Mouse (Mus musculus) CH12.LX (cell line): ENCODE measurements at regions not wholly inside any gene's neighbourhood (a gene's known extent, or its start where the extent isn't known, plus 50 kb on each side); places are given as distances from the start of the nearest gene placed in this dataset.

ENCODE experiments used
- DNase-seq: peaks from one replicate; pipeline ENCODE4 v3.0.0-alpha.2; 2013; ENCODE audit errors: extremely low read depth
- H3K27ac ChIP-seq: 2 replicates; pipeline ENCODE4 v1.5.1; 2012; ENCODE audit warnings: low read depth, mild to moderate bottlenecking, control low read depth, moderate library complexity; ENCODE audit not compliant: insufficient read depth
- H3K27me3 ChIP-seq: replicated peaks from 2 replicates; pipeline ENCODE3; 2012; ENCODE audit warnings: inconsistent platforms
- H3K36me3 ChIP-seq, 2 experiments: replicated peaks in 1 of 2; 2 replicates each; pipeline versions ENCODE3 to v1.6.1; 2012; ENCODE audit warnings: inconsistent platforms in 1 of 2, low read length in 1 of 2, mild to moderate bottlenecking in 1 of 2, mixed read lengths in 1 of 2, moderate library complexity in 1 of 2; ENCODE audit not compliant: control insufficient read depth in 1 of 2, insufficient read depth in 1 of 2
- H3K4me1 ChIP-seq, 2 experiments: 2 replicates each; pipeline ENCODE4 v1.6.1; 2012; ENCODE audit warnings: inconsistent platforms in 1 of 2, moderate library complexity in 1 of 2; ENCODE audit not compliant: insufficient read depth in 2 of 2, control insufficient read depth in 1 of 2
- H3K4me2 ChIP-seq: 2 replicates; pipeline ENCODE4 v1.6.1; 2012; ENCODE audit warnings: low read depth, mild to moderate bottlenecking, control low read depth; ENCODE audit not compliant: poor library complexity, insufficient read depth, severe bottlenecking
- H3K4me3 ChIP-seq, 3 experiments: fragments of 150-350 bp in 1 of 3; sonication (generic) in 1 of 3; replicated peaks in 1 of 3; 2 replicates each; pipeline versions ENCODE3 to v1.5.1; 2011 to 2012; ENCODE audit warnings: low read depth in 2 of 3, low read length in 2 of 3, mild to moderate bottlenecking in 2 of 3, moderate library complexity in 2 of 3, control low read depth in 1 of 3, improper control_type of control experiment in 1 of 3, inconsistent platforms in 1 of 3, mixed read lengths in 1 of 3; ENCODE audit not compliant: poor library complexity in 1 of 3
- H3K79me2 ChIP-seq: replicated peaks from 2 replicates; pipeline ENCODE4 v1.6.1; 2012; ENCODE audit warnings: mild to moderate bottlenecking, moderate library complexity; ENCODE audit not compliant: control insufficient read depth, poor library complexity, insufficient read depth, severe bottlenecking; ENCODE audit errors: extremely low read depth
- H3K9ac ChIP-seq: 2 replicates; pipeline ENCODE4 v1.6.1; 2012; ENCODE audit warnings: low read depth, mild to moderate bottlenecking, control low read depth, moderate library complexity; ENCODE audit not compliant: insufficient read depth
- H3K9me3 ChIP-seq: replicated peaks from 2 replicates; pipeline ENCODE3; 2012; ENCODE audit warnings: low read length, inconsistent platforms, mixed read lengths
- CHD1 ChIP-seq: IDR thresholded peaks from 2 replicates; pipeline ENCODE4 v1.6.1; 2012; ENCODE audit warnings: low read depth, low read length, improper control_type of control experiment, inconsistent platforms
- CTCF ChIP-seq, 2 experiments: IDR thresholded peaks in 1 of 2; conservative IDR thresholded peaks in 1 of 2; 2 replicates each; pipeline ENCODE4 v1.5.1; 2011 to 2012; ENCODE audit warnings: low read depth in 2 of 2, low read length in 2 of 2, improper control_type of control experiment in 1 of 2, inconsistent platforms in 1 of 2, mild to moderate bottlenecking in 1 of 2, moderate library complexity in 1 of 2
- EP300 ChIP-seq: IDR thresholded peaks from 2 replicates; pipeline ENCODE4 v1.6.1; 2011; ENCODE audit warnings: low read length, improper control_type of control experiment
- IRF4 ChIP-seq: IDR thresholded peaks from 2 replicates; pipeline ENCODE4 v1.6.1; 2014; ENCODE audit warnings: low read depth, mild to moderate bottlenecking, inconsistent platforms, low read length, improper control_type of control experiment
- JUND ChIP-seq: conservative IDR thresholded peaks from 2 replicates; pipeline ENCODE4 v1.6.1; 2011; ENCODE audit warnings: low read depth, low read length, improper control_type of control experiment
- KAT2A ChIP-seq: IDR thresholded peaks from 2 replicates; pipeline ENCODE4 v1.6.1; 2012; ENCODE audit warnings: low read length, improper control_type of control experiment, inconsistent platforms; ENCODE audit not compliant: insufficient replicate concordance
- MAFK ChIP-seq: IDR thresholded peaks from 2 replicates; pipeline ENCODE4 v1.6.1; 2011; ENCODE audit warnings: low read length, improper control_type of control experiment; ENCODE audit not compliant: insufficient replicate concordance
- MAZ ChIP-seq: IDR thresholded peaks from 2 replicates; pipeline ENCODE4 v1.6.1; 2012; ENCODE audit warnings: low read depth, mild to moderate bottlenecking, inconsistent platforms, low read length, improper control_type of control experiment, moderate library complexity
- MEF2A ChIP-seq: IDR thresholded peaks from 2 replicates; pipeline ENCODE4 v1.6.1; 2014; ENCODE audit warnings: low read depth, mild to moderate bottlenecking, inconsistent platforms, low read length, improper control_type of control experiment, borderline replicate concordance
- MXI1 ChIP-seq: IDR thresholded peaks from 2 replicates; pipeline ENCODE4 v1.6.1; 2011; ENCODE audit warnings: mild to moderate bottlenecking, low read depth, low read length, improper control_type of control experiment
- MYC ChIP-seq: IDR thresholded peaks from 2 replicates; pipeline ENCODE4 v1.6.1; 2011; ENCODE audit warnings: low read depth, mild to moderate bottlenecking, improper control_type of control experiment, low read length
- NRF1 ChIP-seq: IDR thresholded peaks from 2 replicates; pipeline ENCODE4 v1.6.1; 2014; ENCODE audit warnings: low read depth, mild to moderate bottlenecking, inconsistent platforms, low read length, improper control_type of control experiment, moderate library complexity
- PAX5 ChIP-seq: IDR thresholded peaks from 2 replicates; pipeline ENCODE4 v1.6.1; 2012; ENCODE audit warnings: low read length, inconsistent platforms, mixed read lengths
- POLR2A ChIP-seq: IDR thresholded peaks from 2 replicates; pipeline ENCODE4 v1.6.1; 2011; ENCODE audit warnings: low read depth, mild to moderate bottlenecking, improper control_type of control experiment, low read length
- POLR2AphosphoS2 ChIP-seq: IDR thresholded peaks from 2 replicates; pipeline ENCODE4 v1.6.1; 2011; ENCODE audit warnings: low read depth, low read length, improper control_type of control experiment
- RAD21 ChIP-seq: IDR thresholded peaks from 2 replicates; pipeline ENCODE4 v1.6.1; 2011; ENCODE audit warnings: low read depth, mild to moderate bottlenecking, low read length, improper control_type of control experiment, moderate library complexity
- RCOR1 ChIP-seq: conservative IDR thresholded peaks from 2 replicates; pipeline ENCODE4 v1.6.1; 2012; ENCODE audit warnings: low read depth, mild to moderate bottlenecking, inconsistent platforms, low read length, improper control_type of control experiment
- SIN3A ChIP-seq: IDR thresholded peaks from 2 replicates; pipeline ENCODE4 v1.6.1; 2012; ENCODE audit warnings: low read length, improper control_type of control experiment, inconsistent platforms
- SMC3 ChIP-seq: IDR thresholded peaks from 2 replicates; pipeline ENCODE4 v1.6.1; 2011; ENCODE audit warnings: low read depth, low read length, improper control_type of control experiment
- UBTF ChIP-seq: IDR thresholded peaks from 2 replicates; pipeline ENCODE4 v1.6.1; 2012; ENCODE audit warnings: low read depth, mild to moderate bottlenecking, inconsistent platforms, low read length, improper control_type of control experiment, moderate library complexity
- USF1 ChIP-seq: IDR thresholded peaks from 2 replicates; pipeline ENCODE4 v1.6.1; 2014; ENCODE audit warnings: low read depth, mild to moderate bottlenecking, inconsistent platforms, low read length, improper control_type of control experiment
- ZC3H11A ChIP-seq: IDR thresholded peaks from 2 replicates; pipeline ENCODE4 v1.6.1; 2012; ENCODE audit warnings: low read depth, mild to moderate bottlenecking, inconsistent platforms, low read length, improper control_type of control experiment
- ZKSCAN1 ChIP-seq: IDR thresholded peaks from 2 replicates; pipeline ENCODE4 v1.6.1; 2012; ENCODE audit warnings: low read depth, inconsistent platforms, low read length, improper control_type of control experiment, borderline replicate concordance
- ZMIZ1 ChIP-seq: IDR thresholded peaks from 2 replicates; pipeline ENCODE4 v1.6.1; 2012; ENCODE audit warnings: low read depth, mild to moderate bottlenecking, inconsistent platforms, low read length, improper control_type of control experiment
- ZNF384 ChIP-seq: IDR thresholded peaks from 2 replicates; pipeline ENCODE4 v1.6.1; 2012; ENCODE audit warnings: low read depth, low read length, improper control_type of control experiment, inconsistent platforms
- dilution Hi-C: fragments of 300-500 bp; cut with MboI; formaldehyde crosslinking; loops from 2 replicates; pipeline ENCODE4 v1.14.3; 2020; ENCODE audit warnings: low sequenced_read_pairs; ENCODE audit not compliant: extremely low pct_unique_long_range_greater_than_20kb, extremely low pct_ligation_motif_present
- in situ Hi-C: fragments of 300-500 bp; cut with MboI; formaldehyde crosslinking; loops from 3 replicates; pipeline ENCODE4 v1.14.3; 2019; ENCODE audit warnings: low sequenced_read_pairs, low pct_ligation_motif_present, low pct_unique_long_range_greater_than_20kb, mixed read lengths

- dilution Hi-C loops: no loop called here
- Histone ChIP-seq H3K4me2 (no peak overlapping the region), H3K27me3 (no peaks in the 10 kb centered on the region)
Measured at GRCm38 (mm10) chr5:118504170-118504569, 56.3 kb upstream of the Med13l start.

GRCm38 (mm10) chr5:118504926-118505325, 55.6 kb upstream of the Med13l start:
- in situ Hi-C loops: no loop called here
- Histone ChIP-seq H3K4me1 (peaks cover 3 to 16% of the 10 kb centered on the region in 2 experiments; a peak in 2 of 4 replicates), H3K9me3 (no peaks in the 10 kb centered on the region), H3K27ac (no peak overlapping the region), H3K4me2 (no peak overlapping the region), H3K27me3 (no peaks in the 10 kb centered on the region), H3K36me3 (no peaks in the 10 kb centered on the region), H3K79me2 (no peaks in the 10 kb centered on the region), H3K4me3 (no peak overlapping the region), H3K9ac (no peak overlapping the region)
- TF ChIP-seq SIN3A (no peak), ZC3H11A (no peak), USF1 (no peak), EP300 (no peak), ZMIZ1 (no peak), MAZ (no peak), KAT2A (no peak), IRF4 (no peak), ZKSCAN1 (no peak), ZNF384 (no peak), UBTF (no peak), CTCF (conservative IDR thresholded peaks at IDR 0.05 in 1 of 2, IDR thresholded peaks at IDR 0.05 in 1 of 2; ENCODE audit: low read depth in 2 of 2, low read length in 2 of 2) (no peak), JUND (no peak), SMC3 (no peak), RAD21 (no peak), MXI1 (no peak), MAFK (no peak), CHD1 (no peak)
- DNase-seq: no peak
- dilution Hi-C loops: no loop called here

More at GRCm38 (mm10) chr5:118504170-118504569, 56.3 kb upstream of the Med13l start:
- DNase-seq: no peak
- Histone ChIP-seq H3K79me2 (no peaks in the 10 kb centered on the region), H3K4me1 (peaks cover 5 to 20% of the 10 kb centered on the region in 2 experiments), H3K27ac (no peak overlapping the region), H3K9me3 (no peaks in the 10 kb centered on the region), H3K36me3 (no peaks in the 10 kb centered on the region), H3K4me3 (no peak overlapping the region), H3K9ac (no peak overlapping the region)
- in situ Hi-C loops: no loop called here
- no peak for TF ChIP-seq POLR2AphosphoS2
- TF ChIP-seq MXI1: no peak
- no peak for TF ChIP-seq NRF1
- no peak for TF ChIP-seq RAD21
- no peak for TF ChIP-seq ZMIZ1
- TF ChIP-seq ZNF384: no peak
- TF ChIP-seq MAZ: no peak
- TF ChIP-seq UBTF: no peak
- TF ChIP-seq IRF4: no peak
- no peak for TF ChIP-seq PAX5
- no peak for TF ChIP-seq POLR2A
- TF ChIP-seq RCOR1: no peak
- no peak for TF ChIP-seq KAT2A
- TF ChIP-seq MYC: no peak
- TF ChIP-seq SMC3: no peak
- no peak for TF ChIP-seq SIN3A
- TF ChIP-seq ZKSCAN1: no peak
- no peak for TF ChIP-seq MEF2A
